Mouse (Mus musculus) erythroblast, embryonic 14.5 days (primary cell): ENCODE data around the gene Gm5737.

Experiments
- GATA1 ChIP-seq: IDR thresholded peaks from 2 replicates; pipeline ENCODE4 v1.6.1; 2012; ENCODE audit warnings: low read length, inconsistent platforms, mixed read lengths
- TAL1 ChIP-seq: IDR thresholded peaks from 3 replicates; pipeline ENCODE4 v1.6.1; 2012; ENCODE audit warnings: low read length, inconsistent platforms, mixed read lengths

GRCm38 (mm10) chr7:120835449-120836359, 23.5 kb downstream of the Gm5737 start:
- TF ChIP-seq TAL1 (no peak), GATA1 (no peak)
